Mouse (Mus musculus) skeletal muscle tissue, postnatal 0 days (tissue): ENCODE results near the gene Tmem26. TPM values are rescaled to one million over a fixed set of nuclear protein-coding genes. Genes with fewer than 3 reads are reported as not detected.

Source experiments
- polyA plus RNA-seq: library from polyadenylated mRNA; unstranded; fragments of >200 nt; fragmentation: Nextera tagmentation; extraction: Ambion mirVana; gene quantifications from 2 replicates; pipeline ENCODE4 v1.2.1, GENCODE M21; 2015

Tmem26 gene
- polyA plus RNA-seq: 2.9 and 3.7 TPM in 2 replicates

DNA sequence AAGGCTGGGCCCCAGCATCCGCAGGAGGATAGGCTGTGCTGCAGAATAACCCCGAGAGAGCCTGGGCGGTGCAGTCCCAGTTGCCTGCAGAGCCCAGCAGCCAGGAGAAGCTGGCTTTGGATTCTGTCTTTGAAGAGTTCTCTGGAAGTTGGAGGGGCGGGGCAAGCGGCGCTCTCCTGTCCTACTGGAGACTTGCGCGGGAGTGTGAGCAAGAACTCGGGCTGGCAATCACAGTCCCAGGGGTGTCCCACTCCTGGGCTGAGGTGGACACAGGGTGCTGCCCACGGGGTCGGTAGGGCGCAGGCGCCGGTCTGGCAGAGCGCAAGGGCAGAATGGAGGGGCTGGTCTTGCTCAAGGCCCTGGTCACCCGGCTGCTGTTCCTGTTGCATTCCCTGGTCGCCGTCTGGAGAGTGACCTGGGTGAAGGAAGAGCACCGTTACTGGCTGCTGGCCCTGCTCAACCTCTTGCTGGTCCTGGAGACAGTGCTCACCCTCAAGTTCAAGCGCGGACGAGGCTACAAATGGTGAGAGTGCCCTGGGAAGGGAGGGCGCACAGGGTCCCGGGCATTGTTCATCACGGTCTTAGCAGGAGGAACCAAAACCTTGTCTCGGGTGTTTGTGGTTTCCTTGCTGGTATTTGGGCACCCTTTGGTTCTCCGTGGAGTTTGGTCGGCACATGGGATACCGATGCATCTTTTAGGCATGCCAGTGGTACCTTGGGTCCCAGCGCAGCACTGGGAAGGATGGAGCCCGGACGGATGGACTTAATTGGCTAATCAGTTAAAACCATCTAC, at the start of gene Tmem26:
Gene Tmem26 (plus strand): TSS at position 79 of the 793 bp plus-strand sequence.

Other genes starting within 250 kb of the Tmem26 start
- gene Cabcoco1, start 181.8 kb upstream of the Tmem26 start, polyA plus RNA-seq: 0.79 and 1.2 TPM in 2 replicates